Mouse (Mus musculus): Measurements from ENCODE around the gene Midn. TPM values are rescaled to one million over a fixed set of nuclear protein-coding genes. Genes with fewer than 3 reads are reported as not detected.

Gene Midn
- polyA plus RNA-seq (2017; shearing (Covaris generic)) = 3.1 TPM

GRCm38 (mm10) chr10:80147719-80148601 is at the start of gene Midn:
TSS of gene Midn (plus strand) at chr10:80148272.

DNA sequence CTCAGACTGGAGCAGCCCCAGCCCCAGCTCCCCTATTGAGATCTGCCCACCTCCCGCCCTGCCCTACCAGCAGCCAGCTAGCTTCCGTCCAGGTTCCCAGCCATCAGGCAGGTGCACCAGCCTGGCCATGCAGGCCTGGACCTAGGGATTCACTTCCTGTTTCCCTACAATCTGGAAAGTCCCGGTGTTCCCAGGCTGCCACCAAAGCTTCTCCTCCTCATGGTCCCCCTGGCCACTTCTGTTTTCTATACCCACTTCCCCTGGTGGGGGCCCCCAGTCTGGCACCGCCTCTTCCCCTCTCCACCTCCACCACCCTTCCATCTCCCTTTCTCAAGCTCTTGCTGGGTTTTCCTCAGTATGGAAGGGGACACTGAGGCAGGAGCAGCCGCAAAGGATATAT is 42.6 kb upstream of the Midn start, which contains the start of gene Sbno2:
TSS of gene Sbno2 (minus strand) at position 112 of the 400 bp plus-strand sequence.

DNA sequence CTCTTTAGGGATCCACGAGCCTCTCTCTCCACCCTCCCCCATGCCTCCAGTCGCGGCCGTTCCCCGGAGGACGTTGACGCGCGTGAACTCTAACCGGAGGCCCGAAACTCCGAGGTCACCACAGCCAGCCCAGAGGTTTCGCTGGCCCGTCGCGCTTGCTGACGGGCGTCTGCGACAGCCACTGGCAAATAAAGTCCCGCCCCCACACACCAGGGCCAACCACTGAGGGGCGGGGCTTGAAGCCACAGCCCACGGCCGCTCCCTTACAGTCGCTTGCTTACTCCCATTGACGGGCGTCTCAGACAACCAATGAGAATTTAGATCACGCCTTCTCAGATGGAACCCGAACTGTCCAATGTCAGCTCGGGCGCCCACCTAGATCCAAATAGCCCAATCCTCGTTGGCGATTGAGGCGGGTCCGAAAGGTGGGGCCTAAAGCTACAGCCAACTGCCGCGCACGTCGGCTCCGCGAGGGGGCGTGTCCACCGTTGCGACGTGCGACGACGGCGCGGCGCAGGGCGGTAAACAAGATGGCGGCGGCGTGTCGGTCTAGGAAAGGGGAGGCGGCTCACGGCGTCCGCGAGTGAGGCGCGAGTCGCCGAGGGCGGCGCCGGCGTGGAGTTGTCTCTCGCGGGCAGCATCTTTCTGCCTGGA is 32.7 kb upstream of the Midn start, which contains the start of gene Stk11:
TSS of gene Stk11 (plus strand) at position 514 of the 654 bp plus-strand sequence.

DNA sequence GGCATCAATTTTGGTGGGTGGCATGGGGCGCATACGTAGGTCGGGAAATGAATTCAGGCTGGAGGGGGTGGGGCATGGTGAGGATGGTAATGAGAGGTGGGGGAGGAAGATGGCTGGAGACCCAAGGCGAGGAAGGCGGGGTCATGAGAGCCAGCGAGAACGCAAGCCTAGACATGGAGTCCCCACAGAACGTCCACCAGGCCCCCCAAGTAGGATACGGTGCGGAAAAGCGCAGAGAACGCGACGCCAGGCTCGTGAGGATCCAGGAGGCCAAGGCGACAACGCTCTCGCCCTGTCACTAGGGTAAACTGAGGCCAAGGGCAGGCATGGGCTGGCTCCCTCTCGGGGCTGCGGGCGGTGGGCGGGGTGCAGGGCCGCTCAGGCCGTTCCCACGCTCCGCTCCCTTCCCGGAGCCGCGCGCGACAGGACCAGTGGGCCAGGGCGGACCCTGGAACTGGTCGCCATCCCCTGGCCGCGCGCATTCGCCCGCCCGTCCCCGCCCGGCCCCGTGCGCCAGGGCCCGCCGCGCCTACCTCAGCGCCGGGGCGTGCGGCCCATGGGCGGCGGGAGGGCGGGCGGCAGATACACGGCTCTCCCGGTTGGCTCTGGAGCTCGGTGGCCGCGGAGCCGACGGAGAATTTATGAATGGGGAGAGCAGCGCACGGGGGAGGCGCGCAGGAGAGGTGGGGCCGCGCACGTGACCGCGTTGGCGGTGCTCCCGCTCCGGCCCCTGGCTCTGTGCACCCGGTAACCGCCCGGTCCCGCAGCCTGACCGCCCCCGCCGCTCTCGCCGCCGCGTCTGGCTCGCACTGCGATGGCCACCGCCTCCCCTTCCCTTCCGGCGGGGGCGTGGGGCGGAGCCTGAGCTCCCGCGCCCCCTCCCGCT is 9.3 kb upstream of the Midn start, which contains the start of gene Atp5d:
TSS of gene Atp5d (plus strand) at position 80 of the 886 bp plus-strand sequence.

GRCm38 (mm10) chr10:80140666-80141035 is 7.4 kb upstream of the Midn start, which contains the start of gene Cbarp:
TSS of gene Cbarp (minus strand) at chr10:80140835.

GRCm38 (mm10) chr10:80165392-80166128 is 17.5 kb downstream of the Midn start, which contains the start of gene Cirbp:
TSS of gene Cirbp (plus strand) at chr10:80165985.

GRCm38 (mm10) chr10:80172527-80173292 is 24.6 kb downstream of the Midn start, which contains the start of gene 1600002K03Rik:
TSS of gene 1600002K03Rik (plus strand) at chr10:80172944.

GRCm38 (mm10) chr10:80179068-80180051 is 31.3 kb downstream of the Midn start, which contains the start of gene Efna2:
TSS of gene Efna2 (plus strand) at chr10:80179482.

Other genes starting within 250 kb of the Midn start
- gene Med16, start 239.3 kb upstream of the Midn start, polyA plus RNA-seq (2017; shearing (Covaris generic)) = 20.7 TPM
- 15.2 TPM for gene Gm26602, start 237.4 kb upstream of the Midn start, polyA plus RNA-seq (2017; shearing (Covaris generic))
- 0.28 TPM for gene Kiss1r, start 231.3 kb upstream of the Midn start, polyA plus RNA-seq (2017; shearing (Covaris generic))
- 208 TPM for gene R3hdm4, start 227.1 kb upstream of the Midn start, polyA plus RNA-seq (2017; shearing (Covaris generic))
- 12.7 TPM for gene Arid3a, start 221.2 kb upstream of the Midn start, polyA plus RNA-seq (2017; shearing (Covaris generic))
- 78.4 TPM for gene Wdr18, start 188.1 kb upstream of the Midn start, polyA plus RNA-seq (2017; shearing (Covaris generic))
- not detected for gene Grin3b, start 177.6 kb upstream of the Midn start, polyA plus RNA-seq (2017; shearing (Covaris generic))
- 6.6 TPM for gene Tmem259, start 163.9 kb upstream of the Midn start, polyA plus RNA-seq (2017; shearing (Covaris generic))
- 1,121 TPM for gene Cnn2, start 159.7 kb upstream of the Midn start, polyA plus RNA-seq (2017; shearing (Covaris generic))
- gene Abca7, start 151.8 kb upstream of the Midn start, polyA plus RNA-seq (2017; shearing (Covaris generic)) = 76.2 TPM
- 886 TPM for gene Arhgap45, start 131.6 kb upstream of the Midn start, polyA plus RNA-seq (2017; shearing (Covaris generic))
- gene Polr2e, start 108.5 kb upstream of the Midn start, polyA plus RNA-seq (2017; shearing (Covaris generic)) = 193 TPM
- gene Gpx4, start 101.1 kb upstream of the Midn start, polyA plus RNA-seq (2017; shearing (Covaris generic)) = 519 TPM
- gene Sbno2, start 42.7 kb upstream of the Midn start, polyA plus RNA-seq (2017; shearing (Covaris generic)) = 66.2 TPM
- gene Stk11, start 32.5 kb upstream of the Midn start, polyA plus RNA-seq (2017; shearing (Covaris generic)) = 13.7 TPM
- gene Atp5d, start 9.6 kb upstream of the Midn start, polyA plus RNA-seq (2017; shearing (Covaris generic)) = 476 TPM
- 2.1 TPM for gene Cbarp, start 7.4 kb upstream of the Midn start, polyA plus RNA-seq (2017; shearing (Covaris generic))
- 100 TPM for gene Cirbp, start 17.7 kb downstream of the Midn start, polyA plus RNA-seq (2017; shearing (Covaris generic))
- gene 1600002K03Rik, start 24.7 kb downstream of the Midn start, polyA plus RNA-seq (2017; shearing (Covaris generic)) = 31.4 TPM
- gene Efna2, start 31.2 kb downstream of the Midn start, polyA plus RNA-seq (2017; shearing (Covaris generic)) = 0.46 TPM
- gene Mum1, start 78.2 kb downstream of the Midn start, polyA plus RNA-seq (2017; shearing (Covaris generic)) = 112 TPM
- gene Ndufs7, start 100.8 kb downstream of the Midn start, polyA plus RNA-seq (2017; shearing (Covaris generic)) = 282 TPM
- 1.6 TPM for gene Gamt, start 112.7 kb downstream of the Midn start, polyA plus RNA-seq (2017; shearing (Covaris generic))
- 50.4 TPM for gene Dazap1, start 113.2 kb downstream of the Midn start, polyA plus RNA-seq (2017; shearing (Covaris generic))
- gene Rps15, start 144.2 kb downstream of the Midn start, polyA plus RNA-seq (2017; shearing (Covaris generic)) = 984 TPM
- gene Apc2, start 147.7 kb downstream of the Midn start, polyA plus RNA-seq (2017; shearing (Covaris generic)) = 0.18 TPM
- 82.1 TPM for gene 2310011J03Rik, start 172.3 kb downstream of the Midn start, polyA plus RNA-seq (2017; shearing (Covaris generic))
- 15.5 TPM for gene Pcsk4, start 181.2 kb downstream of the Midn start, polyA plus RNA-seq (2017; shearing (Covaris generic))
- gene Reep6, start 181.7 kb downstream of the Midn start, polyA plus RNA-seq (2017; shearing (Covaris generic)) = 0.31 TPM
- gene Adamtsl5, start 200.1 kb downstream of the Midn start, polyA plus RNA-seq (2017; shearing (Covaris generic)) = not detected
- not detected for gene Plk5, start 208.2 kb downstream of the Midn start, polyA plus RNA-seq (2017; shearing (Covaris generic))
- 0.16 TPM for gene Mex3d, start 239.4 kb downstream of the Midn start, polyA plus RNA-seq (2017; shearing (Covaris generic))